Mouse (Mus musculus) erythroblast, embryonic 14.5 days (primary cell): ENCODE data around the gene Glod4.
"Not testable (repeated sequence)": the region's sequence is repeated elsewhere in the genome, so short reads cannot be mapped to it uniquely, and the experiment has no call there.

Experiments used
- GATA1 ChIP-seq: IDR thresholded peaks from 2 replicates; pipeline ENCODE4 v1.6.1; 2012; ENCODE audit warnings: low read length, inconsistent platforms, mixed read lengths
- TAL1 ChIP-seq: IDR thresholded peaks from 3 replicates; pipeline ENCODE4 v1.6.1; 2012; ENCODE audit warnings: low read length, inconsistent platforms, mixed read lengths

DNA sequence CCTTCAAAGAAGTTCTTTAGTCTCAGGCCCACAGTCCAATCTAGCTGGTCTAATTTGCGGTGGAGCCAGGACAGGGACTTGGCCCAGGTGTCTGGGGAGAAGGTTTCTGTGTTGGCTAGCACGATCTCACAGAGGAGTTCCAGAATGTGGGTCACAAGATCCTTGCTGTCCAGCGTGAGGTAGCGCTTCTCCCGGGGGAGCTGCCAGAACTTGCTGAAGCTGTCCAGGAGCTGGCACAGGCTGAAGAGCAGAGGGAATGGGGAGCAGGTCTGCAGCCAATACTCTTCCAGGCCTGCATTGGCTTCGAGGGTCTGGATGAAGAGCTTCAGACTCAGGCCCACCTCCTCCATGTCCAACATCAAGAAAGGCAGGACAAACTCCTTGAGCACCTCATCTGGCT lies 31.9 kb downstream of the Glod4 start:
- not testable (repeated sequence) for TF ChIP-seq TAL1, GATA1
